Mouse (Mus musculus) CH12.LX (cell line): ENCODE results near the gene Krtap9-1. TPM values are rescaled to one million over a fixed set of nuclear protein-coding genes. Genes with fewer than 3 reads are reported as not detected.

Experiments used
- DNase-seq: peaks from one replicate; pipeline ENCODE4 v3.0.0-alpha.2; 2013; ENCODE audit errors: extremely low read depth
- H3K27ac ChIP-seq: 2 replicates; pipeline ENCODE4 v1.5.1; 2012; ENCODE audit warnings: low read depth, mild to moderate bottlenecking, control low read depth, moderate library complexity; ENCODE audit not compliant: insufficient read depth
- H3K27me3 ChIP-seq: replicated peaks from 2 replicates; pipeline ENCODE3; 2012; ENCODE audit warnings: inconsistent platforms
- H3K36me3 ChIP-seq, 2 experiments: replicated peaks in 1 of 2; 2 replicates each; pipeline versions ENCODE3 to v1.6.1; 2012; ENCODE audit warnings: inconsistent platforms in 1 of 2, low read length in 1 of 2, mild to moderate bottlenecking in 1 of 2, mixed read lengths in 1 of 2, moderate library complexity in 1 of 2; ENCODE audit not compliant: control insufficient read depth in 1 of 2, insufficient read depth in 1 of 2
- H3K4me1 ChIP-seq, 2 experiments: 2 replicates each; pipeline ENCODE4 v1.6.1; 2012; ENCODE audit warnings: inconsistent platforms in 1 of 2, moderate library complexity in 1 of 2; ENCODE audit not compliant: insufficient read depth in 2 of 2, control insufficient read depth in 1 of 2
- H3K4me2 ChIP-seq: 2 replicates; pipeline ENCODE4 v1.6.1; 2012; ENCODE audit warnings: low read depth, mild to moderate bottlenecking, control low read depth; ENCODE audit not compliant: poor library complexity, insufficient read depth, severe bottlenecking
- H3K4me3 ChIP-seq, 3 experiments: fragments of 150-350 bp in 1 of 3; sonication (generic) in 1 of 3; replicated peaks in 1 of 3; 2 replicates each; pipeline versions ENCODE3 to v1.5.1; 2011 to 2012; ENCODE audit warnings: low read depth in 2 of 3, low read length in 2 of 3, mild to moderate bottlenecking in 2 of 3, moderate library complexity in 2 of 3, control low read depth in 1 of 3, improper control_type of control experiment in 1 of 3, inconsistent platforms in 1 of 3, mixed read lengths in 1 of 3; ENCODE audit not compliant: poor library complexity in 1 of 3
- H3K79me2 ChIP-seq: replicated peaks from 2 replicates; pipeline ENCODE4 v1.6.1; 2012; ENCODE audit warnings: mild to moderate bottlenecking, moderate library complexity; ENCODE audit not compliant: control insufficient read depth, poor library complexity, insufficient read depth, severe bottlenecking; ENCODE audit errors: extremely low read depth
- H3K9ac ChIP-seq: 2 replicates; pipeline ENCODE4 v1.6.1; 2012; ENCODE audit warnings: low read depth, mild to moderate bottlenecking, control low read depth, moderate library complexity; ENCODE audit not compliant: insufficient read depth
- H3K9me3 ChIP-seq: replicated peaks from 2 replicates; pipeline ENCODE3; 2012; ENCODE audit warnings: low read length, inconsistent platforms, mixed read lengths
- CHD1 ChIP-seq: IDR thresholded peaks from 2 replicates; pipeline ENCODE4 v1.6.1; 2012; ENCODE audit warnings: low read depth, low read length, improper control_type of control experiment, inconsistent platforms
- RAD21 ChIP-seq: IDR thresholded peaks from 2 replicates; pipeline ENCODE4 v1.6.1; 2011; ENCODE audit warnings: low read depth, mild to moderate bottlenecking, low read length, improper control_type of control experiment, moderate library complexity
- ZMIZ1 ChIP-seq: IDR thresholded peaks from 2 replicates; pipeline ENCODE4 v1.6.1; 2012; ENCODE audit warnings: low read depth, mild to moderate bottlenecking, inconsistent platforms, low read length, improper control_type of control experiment
- dilution Hi-C: fragments of 300-500 bp; cut with MboI; formaldehyde crosslinking; loops from 2 replicates; pipeline ENCODE4 v1.14.3; 2020; ENCODE audit warnings: low sequenced_read_pairs; ENCODE audit not compliant: extremely low pct_unique_long_range_greater_than_20kb, extremely low pct_ligation_motif_present
- in situ Hi-C: fragments of 300-500 bp; cut with MboI; formaldehyde crosslinking; loops from 3 replicates; pipeline ENCODE4 v1.14.3; 2019; ENCODE audit warnings: low sequenced_read_pairs, low pct_ligation_motif_present, low pct_unique_long_range_greater_than_20kb, mixed read lengths
- polyA plus RNA-seq: library from polyadenylated mRNA; unstranded; fragments of >175 nt; gene quantifications from 2 replicates; pipeline ENCODE4 v1.2.1, GENCODE M21; 2012; ENCODE audit warnings: low read depth; ENCODE audit not compliant: insufficient read length
- total RNA-seq, 2 experiments: library from RNA; depleted of rRNA; stranded (reverse); fragments of 300-350 nt in 1 of 2; fragments of >200 nt in 1 of 2; gene quantifications; 2 replicates each; pipeline ENCODE4 v1.2.3; 2012 to 2014

The Krtap9-1 gene
- total and polyA plus RNA-seq, 3 experiments = not detected

DNA sequence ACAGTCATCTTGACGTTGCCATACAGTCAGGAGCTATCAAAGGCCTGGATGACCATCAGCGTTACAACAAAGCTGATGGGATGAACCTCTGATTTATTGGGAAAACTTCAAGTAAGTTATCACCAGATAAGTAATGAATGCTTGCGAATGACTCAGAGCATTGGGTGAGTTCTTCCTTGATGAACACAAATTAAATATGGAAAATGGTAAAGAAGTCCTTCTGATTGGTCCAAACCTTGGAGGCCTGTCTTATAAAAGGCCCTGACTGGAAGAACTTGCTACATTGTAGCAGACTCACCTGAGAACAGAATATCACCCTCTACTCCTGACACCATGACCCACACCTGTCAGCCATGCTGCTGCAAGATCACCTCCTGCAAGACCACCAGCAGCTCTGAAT is 41.3 kb downstream of the Krtap9-1 start, which contains the start of gene Gm11565:
Gene Gm11565 (plus strand): TSS at position 301 of the 400 bp plus-strand sequence.
- Histone ChIP-seq H3K27ac (no peak within 1 kb of the TSS), H3K9ac (no peak within 1 kb of the TSS), H3K27me3 (peaks cover 83% of the 10 kb centered on the region), H3K79me2 (no peaks in the 10 kb centered on the region), H3K4me3 (no peak within 1 kb of the TSS), H3K9me3 (no peaks in the 10 kb centered on the region), H3K4me1 (no peaks in the 10 kb centered on the region), H3K4me2 (no peak within 1 kb of the TSS), H3K36me3 (no peaks in the 10 kb centered on the region)
- in situ Hi-C loops = no loop called here
- dilution Hi-C loops = no loop called here
- TF ChIP-seq ZMIZ1 (no peak), CHD1 (no peak), RAD21 (no peak)
- DNase-seq = no peak

Other genes starting within 250 kb of the Krtap9-1 start
Only the 20 nearest of the 36 such genes appear.
- gene Gm11595, start 100.5 kb upstream of the Krtap9-1 start, total RNA-seq (2012; rRNA removed) = not detected in 2 replicates
- gene Gm11595, start 100.5 kb upstream of the Krtap9-1 start, total RNA-seq (2014; rRNA removed) = not detected in 2 replicates
- gene Gm11595, start 100.5 kb upstream of the Krtap9-1 start, polyA plus RNA-seq = not detected in 2 replicates
- not detected in 2 replicates for gene Krtap4-8, start 92.7 kb upstream of the Krtap9-1 start, total RNA-seq (2012; rRNA removed)
- gene Krtap4-8, start 92.7 kb upstream of the Krtap9-1 start, total RNA-seq (2014; rRNA removed) = not detected in 2 replicates
- gene Krtap4-8, start 92.7 kb upstream of the Krtap9-1 start, polyA plus RNA-seq = not detected in 2 replicates
- not detected in 2 replicates for gene Krtap4-9, start 88.2 kb upstream of the Krtap9-1 start, total RNA-seq (2012; rRNA removed)
- gene Krtap4-9, start 88.2 kb upstream of the Krtap9-1 start, total RNA-seq (2014; rRNA removed) = not detected in 2 replicates
- not detected in 2 replicates for gene Krtap4-9, start 88.2 kb upstream of the Krtap9-1 start, polyA plus RNA-seq
- gene Gm11596, start 79.9 kb upstream of the Krtap9-1 start, total RNA-seq (2012; rRNA removed) = not detected in 2 replicates
- gene Gm11596, start 79.9 kb upstream of the Krtap9-1 start, total RNA-seq (2014; rRNA removed) = not detected in 2 replicates
- not detected in 2 replicates for gene Gm11596, start 79.9 kb upstream of the Krtap9-1 start, polyA plus RNA-seq
- gene Gm11569, start 74.5 kb upstream of the Krtap9-1 start, total RNA-seq (2012; rRNA removed) = not detected in 2 replicates
- not detected in 2 replicates for gene Gm11569, start 74.5 kb upstream of the Krtap9-1 start, total RNA-seq (2014; rRNA removed)
- gene Gm11569, start 74.5 kb upstream of the Krtap9-1 start, polyA plus RNA-seq = not detected in 2 replicates
- gene Gm11554, start 68.9 kb upstream of the Krtap9-1 start, total RNA-seq (2012; rRNA removed) = not detected in 2 replicates
- not detected in 2 replicates for gene Gm11554, start 68.9 kb upstream of the Krtap9-1 start, total RNA-seq (2014; rRNA removed)
- gene Gm11554, start 68.9 kb upstream of the Krtap9-1 start, polyA plus RNA-seq = not detected in 2 replicates
- gene Krtap4-13, start 63.5 kb upstream of the Krtap9-1 start, total RNA-seq (2012; rRNA removed) = not detected in 2 replicates
- gene Krtap4-13, start 63.5 kb upstream of the Krtap9-1 start, total RNA-seq (2014; rRNA removed) = not detected in 2 replicates
- gene Krtap4-13, start 63.5 kb upstream of the Krtap9-1 start, polyA plus RNA-seq = not detected in 2 replicates
- not detected in 2 replicates for gene Gm11564, start 57.7 kb upstream of the Krtap9-1 start, total RNA-seq (2012; rRNA removed)
- not detected in 2 replicates for gene Gm11564, start 57.7 kb upstream of the Krtap9-1 start, total RNA-seq (2014; rRNA removed)
- not detected in 2 replicates for gene Gm11564, start 57.7 kb upstream of the Krtap9-1 start, polyA plus RNA-seq
- not detected in 2 replicates for gene 2300003K06Rik, start 35.3 kb upstream of the Krtap9-1 start, total RNA-seq (2012; rRNA removed)
- gene 2300003K06Rik, start 35.3 kb upstream of the Krtap9-1 start, total RNA-seq (2014; rRNA removed) = not detected in 2 replicates
- gene 2300003K06Rik, start 35.3 kb upstream of the Krtap9-1 start, polyA plus RNA-seq = not detected in 2 replicates
- not detected in 2 replicates for gene Krtap4-16, start 21.8 kb upstream of the Krtap9-1 start, total RNA-seq (2012; rRNA removed)
- gene Krtap4-16, start 21.8 kb upstream of the Krtap9-1 start, total RNA-seq (2014; rRNA removed) = not detected in 2 replicates
- gene Krtap4-16, start 21.8 kb upstream of the Krtap9-1 start, polyA plus RNA-seq = not detected in 2 replicates
- gene Gm11568, start 15.5 kb upstream of the Krtap9-1 start, total RNA-seq (2012; rRNA removed) = not detected in 2 replicates
- not detected in 2 replicates for gene Gm11568, start 15.5 kb upstream of the Krtap9-1 start, total RNA-seq (2014; rRNA removed)
- gene Gm11568, start 15.5 kb upstream of the Krtap9-1 start, polyA plus RNA-seq = not detected in 2 replicates
- not detected in 2 replicates for gene Gm11559, start 8.9 kb upstream of the Krtap9-1 start, total RNA-seq (2012; rRNA removed)
- not detected in 2 replicates for gene Gm11559, start 8.9 kb upstream of the Krtap9-1 start, total RNA-seq (2014; rRNA removed)
- gene Gm11559, start 8.9 kb upstream of the Krtap9-1 start, polyA plus RNA-seq = not detected in 2 replicates
- not detected in 2 replicates for gene Gm11567, start 5.8 kb downstream of the Krtap9-1 start, total RNA-seq (2012; rRNA removed)
- gene Gm11567, start 5.8 kb downstream of the Krtap9-1 start, total RNA-seq (2014; rRNA removed) = not detected in 2 replicates
- gene Gm11567, start 5.8 kb downstream of the Krtap9-1 start, polyA plus RNA-seq = not detected in 2 replicates
- not detected in 2 replicates for gene Krtap31-1, start 34.5 kb downstream of the Krtap9-1 start, total RNA-seq (2012; rRNA removed)
- not detected in 2 replicates for gene Krtap31-1, start 34.5 kb downstream of the Krtap9-1 start, total RNA-seq (2014; rRNA removed)
- gene Krtap31-1, start 34.5 kb downstream of the Krtap9-1 start, polyA plus RNA-seq = not detected in 2 replicates
- gene Gm11565, start 41.4 kb downstream of the Krtap9-1 start, total RNA-seq (2012; rRNA removed) = not detected in 2 replicates
- gene Gm11565, start 41.4 kb downstream of the Krtap9-1 start, total RNA-seq (2014; rRNA removed) = not detected in 2 replicates
- not detected in 2 replicates for gene Gm11565, start 41.4 kb downstream of the Krtap9-1 start, polyA plus RNA-seq
- not detected in 2 replicates for gene Krtap31-2, start 62.9 kb downstream of the Krtap9-1 start, total RNA-seq (2012; rRNA removed)
- gene Krtap31-2, start 62.9 kb downstream of the Krtap9-1 start, total RNA-seq (2014; rRNA removed) = not detected in 2 replicates
- gene Krtap31-2, start 62.9 kb downstream of the Krtap9-1 start, polyA plus RNA-seq = not detected in 2 replicates
- not detected in 2 replicates for gene Krtap9-5, start 75.1 kb downstream of the Krtap9-1 start, total RNA-seq (2012; rRNA removed)
- gene Krtap9-5, start 75.1 kb downstream of the Krtap9-1 start, total RNA-seq (2014; rRNA removed) = not detected in 2 replicates
- gene Krtap9-5, start 75.1 kb downstream of the Krtap9-1 start, polyA plus RNA-seq = not detected in 2 replicates
- gene Krtap29-1, start 105.7 kb downstream of the Krtap9-1 start, total RNA-seq (2012; rRNA removed) = not detected in 2 replicates
- gene Krtap29-1, start 105.7 kb downstream of the Krtap9-1 start, total RNA-seq (2014; rRNA removed) = not detected in 2 replicates
- gene Krtap29-1, start 105.7 kb downstream of the Krtap9-1 start, polyA plus RNA-seq = not detected in 2 replicates
- gene Krtap16-1, start 113.2 kb downstream of the Krtap9-1 start, total RNA-seq (2012; rRNA removed) = not detected in 2 replicates
- gene Krtap16-1, start 113.2 kb downstream of the Krtap9-1 start, total RNA-seq (2014; rRNA removed) = not detected in 2 replicates
- not detected in 2 replicates for gene Krtap16-1, start 113.2 kb downstream of the Krtap9-1 start, polyA plus RNA-seq
- gene Krtap17-1, start 120.6 kb downstream of the Krtap9-1 start, total RNA-seq (2012; rRNA removed) = not detected in 2 replicates
- not detected in 2 replicates for gene Krtap17-1, start 120.6 kb downstream of the Krtap9-1 start, total RNA-seq (2014; rRNA removed)
- gene Krtap17-1, start 120.6 kb downstream of the Krtap9-1 start, polyA plus RNA-seq = not detected in 2 replicates